Mouse (Mus musculus) liver, embryonic 18 days (tissue): ENCODE results near the gene Tpra1. TPM values are rescaled to one million over a fixed set of nuclear protein-coding genes. Genes with fewer than 3 reads are reported as not detected.

Experiments used
- polyA plus RNA-seq: library from polyadenylated mRNA; depleted of rRNA; stranded (reverse); fragments of >200 nt; gene quantifications from 2 replicates; pipeline ENCODE4 v1.2.3, GENCODE M21; 2012; rRNA removed

The Tpra1 gene
- polyA plus RNA-seq = 49.6 and 57.0 TPM in 2 replicates

DNA sequence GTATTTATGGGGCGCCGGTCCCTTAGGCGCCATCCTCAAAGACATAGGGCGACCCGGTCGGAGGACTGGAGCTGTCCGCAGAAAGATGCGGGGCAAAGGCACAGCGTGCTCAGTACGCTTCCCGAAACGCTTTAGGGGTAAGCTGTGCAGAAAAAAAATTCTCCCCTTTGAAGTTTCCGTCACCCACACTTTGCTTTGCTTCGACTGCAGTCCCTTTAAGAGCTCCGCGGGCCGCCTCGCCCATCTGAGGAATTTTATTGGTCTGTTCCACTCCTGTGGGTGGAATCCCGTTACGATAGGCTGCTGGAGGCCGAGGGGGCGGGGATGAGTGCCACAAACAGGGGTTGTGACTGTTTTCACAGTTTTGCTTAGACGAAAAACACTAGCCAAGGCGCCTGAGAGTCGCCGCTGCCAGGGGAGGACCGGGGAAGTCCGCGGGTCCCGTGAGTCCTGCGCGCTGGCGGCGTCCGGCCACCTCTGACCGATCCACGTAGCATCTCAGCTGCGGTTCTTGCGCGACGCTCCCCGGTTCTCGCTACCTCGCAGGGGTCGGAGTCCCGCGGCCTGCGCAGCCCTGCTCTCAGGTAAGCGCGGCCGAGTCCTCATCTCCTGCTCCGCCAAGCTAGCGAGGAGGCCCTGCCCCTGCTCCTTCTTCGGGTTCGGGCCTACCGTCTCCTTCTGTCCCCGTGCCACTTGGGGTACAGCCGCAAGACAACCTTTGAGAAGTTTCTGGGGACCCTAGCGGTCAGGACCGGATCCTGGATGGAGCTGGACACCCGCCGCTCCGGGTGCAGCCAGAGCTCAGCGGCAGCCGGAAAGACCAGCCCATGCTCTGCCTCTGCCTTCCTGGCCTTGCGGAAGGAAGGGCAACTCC lies at the start of gene Tpra1:
TSS of gene Tpra1 (plus strand) at position 305 of the 874 bp plus-strand sequence.

GRCm38 (mm10) chr6:88874868-88875508 lies 27.1 kb upstream of the Tpra1 start, which contains the start of gene Podxl2:
Podxl2 (minus strand) TSS chr6:88875044.

DNA sequence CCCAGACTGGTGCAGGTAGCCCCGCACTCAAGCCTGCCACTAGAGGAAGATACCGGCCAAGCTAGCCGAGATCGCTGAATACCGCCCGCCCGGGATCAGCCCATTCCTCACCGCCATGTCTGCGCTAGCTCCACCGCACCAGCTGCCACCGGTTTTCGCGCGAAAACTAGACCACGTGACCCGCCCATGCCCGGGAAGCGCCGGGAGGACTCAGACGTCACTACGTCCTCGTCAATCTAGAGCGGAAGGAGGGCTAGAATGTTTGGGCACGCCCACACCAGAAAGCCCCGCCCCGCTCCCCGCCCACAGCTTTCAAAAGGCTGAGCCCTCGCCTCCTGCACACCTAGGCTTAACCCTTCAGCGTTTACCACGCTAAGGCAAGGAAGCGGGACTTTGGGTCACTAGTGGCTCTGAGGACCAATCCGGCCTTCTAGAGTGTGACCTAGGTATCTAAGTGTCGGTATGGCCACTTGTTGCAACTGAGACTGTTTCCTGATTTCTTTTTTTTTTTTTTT lies 3.5 kb upstream of the Tpra1 start, which contains the start of gene Mcm2:
TSS of gene Mcm2 (minus strand) at position 247 of the 515 bp plus-strand sequence.

Other genes with a start within 250 kb of the Tpra1 start
- gene Mgll, start 177.8 kb upstream of the Tpra1 start, polyA plus RNA-seq = 9.1 and 11.7 TPM in 2 replicates
- 39.1 and 49.1 TPM in 2 replicates for gene Abtb1, start 60.3 kb upstream of the Tpra1 start, polyA plus RNA-seq
- gene Podxl2, start 27.2 kb upstream of the Tpra1 start, polyA plus RNA-seq = 1.7 and 1.8 TPM in 2 replicates
- gene Mcm2, start 3.5 kb upstream of the Tpra1 start, polyA plus RNA-seq = 50.0 and 51.5 TPM in 2 replicates